Mouse (Mus musculus) left cerebral cortex, adult 8-10 months (tissue): ENCODE results near the gene Gadd45a. TPM values are rescaled to one million over a fixed set of nuclear protein-coding genes. Genes with fewer than 3 reads are reported as not detected.

Experiments
- DNase-seq, 2 experiments: peaks; one replicate each; pipeline ENCODE4 v3.0.0; 2022; ENCODE audit warnings: low spot score in 2 of 2
- total RNA-seq, 4 experiments: library from RNA; stranded (reverse); gene quantifications; 2 replicates each; pipeline ENCODE4 v1.2.4; 2022

Gadd45a gene
- total RNA-seq, 4 experiments from 2014 or later, result 6.9 to 10.0 (median 8.6) TPM

DNA sequence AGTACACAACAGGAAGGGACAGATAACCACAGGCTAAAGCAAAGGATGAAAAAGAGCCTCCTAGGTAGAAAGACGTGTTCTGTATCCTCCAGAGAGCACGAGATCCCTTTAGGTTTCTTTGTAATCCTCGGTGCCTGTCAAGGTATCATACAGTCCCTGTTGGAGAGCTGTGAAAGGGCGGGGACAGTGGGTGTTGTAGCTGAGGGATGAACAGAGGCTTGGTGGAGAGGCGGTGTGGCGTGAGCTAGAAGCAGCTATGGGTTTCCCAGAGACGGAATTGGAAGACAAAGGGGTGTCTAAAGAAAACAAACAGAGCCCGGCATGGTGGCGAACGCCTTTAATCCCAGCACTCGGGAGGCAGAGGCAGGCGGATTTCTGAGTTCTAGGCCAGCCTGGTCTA lies 51.2 kb downstream of the Gadd45a start:
- DNase-seq, result no peak

DNA sequence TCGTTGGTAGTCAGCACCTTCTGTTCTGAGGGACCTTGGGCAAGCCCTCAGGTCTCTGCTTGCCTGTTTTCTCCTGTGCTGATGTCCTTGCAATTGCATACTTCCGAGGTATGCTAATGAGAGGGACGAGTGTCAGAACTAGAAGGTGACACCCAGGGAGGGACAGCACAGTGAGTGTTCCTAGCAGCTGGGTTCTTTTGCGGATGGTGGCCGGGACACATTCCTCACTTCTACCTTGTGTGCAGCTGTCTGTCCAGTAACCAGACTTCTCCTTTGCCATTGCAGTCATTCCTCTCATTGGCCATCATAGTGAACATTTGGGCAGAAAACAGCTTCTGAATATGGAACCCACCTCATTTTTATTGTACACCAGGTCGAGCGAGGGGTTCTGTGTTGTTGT lies 51.8 kb downstream of the Gadd45a start:
- no peak for DNase-seq

Other genes starting within 250 kb of the Gadd45a start
- gene Vmn1r39, start 226.8 kb downstream of the Gadd45a start, total RNA-seq, result not detected
- 10 to 100 TPM; 57.5 to 66.2 (median 59.2) TPM for gene Gng12, start 141.1 kb downstream of the Gadd45a start, total RNA-seq
- gene Serbp1, start 200.7 kb upstream of the Gadd45a start, total RNA-seq, result 100 to 1,000 TPM; 151 to 223 (median 185) TPM